Mouse (Mus musculus) small intestine, adult 2 months (tissue): ENCODE data around the gene Il2rb.

Experiments used
- CTCF ChIP-seq: fragments of 200-500 bp; IDR thresholded peaks from 2 replicates; pipeline ENCODE4 v1.5.1; 2012; ENCODE audit warnings: low read depth, mild to moderate bottlenecking, control low read depth, inconsistent platforms, low read length, moderate library complexity, mixed read lengths; ENCODE audit not compliant: insufficient replicate concordance, insufficient read length; ENCODE audit errors: extremely low read depth
- POLR2A ChIP-seq: fragments of 200-500 bp; IDR thresholded peaks from 2 replicates; pipeline ENCODE4 v1.6.1; 2012; ENCODE audit warnings: low read depth, mild to moderate bottlenecking, control low read depth, inconsistent platforms, low read length, moderate library complexity

- no peak for TF ChIP-seq POLR2A
- no peak for TF ChIP-seq CTCF
These were observed 43.9 kb downstream of the Il2rb start for GRCm38 (mm10) chr15:78451201-78451600.
